Mouse (Mus musculus): ENCODE measurements around the gene Tiam2.
"Not testable (repeated sequence)": the region's sequence is repeated elsewhere in the genome, so short reads cannot be mapped to it uniquely, and the experiment has no call there.

Gene Tiam2

GRCm38 (mm10) chr17:3345276-3345885 lies 19.0 kb downstream of the Tiam2 start:
- DNase-seq: no peak

GRCm38 (mm10) chr17:3347800-3348199 lies 21.4 kb downstream of the Tiam2 start:
- DNase-seq: no peak

GRCm38 (mm10) chr17:3349331-3349730 lies 23.0 kb downstream of the Tiam2 start:
- DNase-seq: no peak

- DNase-seq: no peak
Observed at GRCm38 (mm10) chr17:3349939-3350338, 23.6 kb downstream of the Tiam2 start.

GRCm38 (mm10) chr17:3350405-3350804 lies 24.0 kb downstream of the Tiam2 start:
- no peak for DNase-seq

- DNase-seq: peak; percentile 27
Observed at GRCm38 (mm10) chr17:3351668-3352067, 25.3 kb downstream of the Tiam2 start.

- DNase-seq: not testable (repeated sequence)
Observed at GRCm38 (mm10) chr17:3353141-3353540, 26.8 kb downstream of the Tiam2 start.

- DNase-seq: peak; percentile 15
Observed at GRCm38 (mm10) chr17:3354856-3355255, 28.5 kb downstream of the Tiam2 start.

- no peak for DNase-seq
Observed at GRCm38 (mm10) chr17:3356633-3357365, 30.4 kb downstream of the Tiam2 start.

- DNase-seq: no peak
Observed at GRCm38 (mm10) chr17:3360236-3360635, 33.9 kb downstream of the Tiam2 start.

GRCm38 (mm10) chr17:3361751-3362150 lies 35.4 kb downstream of the Tiam2 start:
- no peak for DNase-seq

GRCm38 (mm10) chr17:3363216-3363615 lies 36.8 kb downstream of the Tiam2 start:
- no peak for DNase-seq

GRCm38 (mm10) chr17:3366741-3367140 lies 40.4 kb downstream of the Tiam2 start:
- DNase-seq: peak; percentile 12

GRCm38 (mm10) chr17:3368386-3368785 lies 42.0 kb downstream of the Tiam2 start:
- no peak for DNase-seq

- peak; percentile 5 for DNase-seq
Observed at GRCm38 (mm10) chr17:3369631-3370030, 43.3 kb downstream of the Tiam2 start.

GRCm38 (mm10) chr17:3378606-3379005 lies 52.2 kb downstream of the Tiam2 start:
- DNase-seq: no peak

- no peak for DNase-seq
Observed at GRCm38 (mm10) chr17:3379753-3380588, 53.6 kb downstream of the Tiam2 start.

- no peak for DNase-seq
Observed at GRCm38 (mm10) chr17:3385391-3385790, 59.0 kb downstream of the Tiam2 start.

GRCm38 (mm10) chr17:3387819-3388218 lies 61.4 kb downstream of the Tiam2 start:
- DNase-seq: no peak

GRCm38 (mm10) chr17:3389741-3390140 lies 63.4 kb downstream of the Tiam2 start:
- no peak for DNase-seq

GRCm38 (mm10) chr17:3393981-3394380 lies 67.6 kb downstream of the Tiam2 start:
- DNase-seq: no peak

GRCm38 (mm10) chr17:3394985-3395384 lies 68.6 kb downstream of the Tiam2 start:
- DNase-seq: no peak

GRCm38 (mm10) chr17:3396881-3397281 lies 70.5 kb downstream of the Tiam2 start:
- no peak for DNase-seq

- no peak for DNase-seq
Observed at GRCm38 (mm10) chr17:3397836-3398235, 71.5 kb downstream of the Tiam2 start.

All from kidney, postnatal 14 days (tissue).